ENCODE assay signal across 34 mouse cellular contexts in the genomic region with DNA sequence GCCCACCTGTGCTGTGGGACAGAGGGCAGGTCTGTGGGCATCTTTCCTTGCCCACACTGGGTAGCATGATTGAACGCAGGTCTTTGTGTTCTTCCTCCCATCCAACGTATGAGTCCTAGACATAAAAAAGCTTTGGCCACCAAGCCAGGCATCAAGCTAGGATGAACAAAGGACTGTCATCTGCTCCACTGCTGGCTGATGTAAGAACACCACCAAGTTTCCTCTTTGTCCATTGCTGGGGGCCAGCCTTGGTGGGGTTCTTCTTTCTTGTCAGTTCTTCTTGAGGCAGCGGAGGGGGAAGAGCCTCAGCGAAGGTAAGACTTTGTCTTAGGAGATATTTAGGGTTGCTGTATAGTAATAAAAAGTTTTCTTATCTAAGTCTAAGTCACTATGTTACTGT. TPM values are rescaled to one million over a fixed set of nuclear protein-coding genes. Genes with fewer than 3 reads are reported as not detected.
"Had no signal": no experiment of that assay in that cellular context is flagged by ENCODE, and none has a peak within 500 bp of the region (broad histone marks: within the 10 kb centered on the region; RNA-seq: fewer than 3 reads in every experiment).

No protein-coding gene starts in this region.

- H3K27ac ChIP-seq: heart, embryonic 13.5 days; heart, embryonic 15.5 days; hindbrain, embryonic 10.5 days; hindbrain, embryonic 12.5 days; hindbrain, embryonic 13.5 days; hindbrain, embryonic 14.5 days; hindbrain, embryonic 15.5 days; hindbrain, postnatal 0 days; intestine, embryonic 15.5 days; kidney, embryonic 15.5 days; kidney, postnatal 0 days; layer of hippocampus, adult 2 months; left cerebral cortex, adult 2 months had no signal

- H3K36me3 ChIP-seq: heart, embryonic 12.5 days; heart, embryonic 13.5 days; heart, embryonic 15.5 days; hindbrain, embryonic 10.5 days; hindbrain, embryonic 12.5 days; hindbrain, embryonic 13.5 days; hindbrain, embryonic 15.5 days; intestine, embryonic 15.5 days; kidney, embryonic 15.5 days had no signal

- DNase-seq: heart, postnatal 10 days; heart, postnatal 36 days; heart, postnatal 4 days; kidney, adult 11 months; kidney, adult 18-20 months; kidney, adult 2 months; kidney, adult 8-10 months; kidney, adult 9 months; kidney, postnatal 10 days; kidney, postnatal 14 days; kidney, postnatal 25 days; kidney, postnatal 36 days; kidney, postnatal 4 days; layer of hippocampus, adult 9-11 months; layer of hippocampus, postnatal 36 days had no signal

- H3K4me1 ChIP-seq: heart, embryonic 12.5 days; heart, embryonic 13.5 days; hindbrain, embryonic 12.5 days; intestine, embryonic 15.5 days; kidney, embryonic 15.5 days had no signal

- H3K4me2 ChIP-seq: heart, embryonic 11.5 days; heart, embryonic 12.5 days; heart, embryonic 13.5 days; heart, embryonic 15.5 days; hindbrain, embryonic 12.5 days; hindbrain, embryonic 13.5 days; hindbrain, embryonic 14.5 days; hindbrain, embryonic 15.5 days; intestine, embryonic 15.5 days; kidney, embryonic 15.5 days had no signal

- H3K9me3 ChIP-seq: heart, embryonic 12.5 days; heart, embryonic 13.5 days; heart, embryonic 15.5 days; hindbrain, embryonic 10.5 days; hindbrain, embryonic 12.5 days; hindbrain, embryonic 13.5 days; hindbrain, embryonic 15.5 days; intestine, embryonic 15.5 days; kidney, embryonic 15.5 days had no signal

- ATAC-seq: hindbrain, embryonic 16.5 days; hindbrain, postnatal 0 days; inflammation-experienced regulatory T-cells, adult 6 months; intestine, embryonic 15.5 days; intestine, embryonic 16.5 days; intestine, postnatal 0 days had no signal

- H3K4me3 ChIP-seq: heart, embryonic 12.5 days; heart, embryonic 13.5 days; heart, embryonic 15.5 days; hindbrain, embryonic 10.5 days; hindbrain, embryonic 12.5 days; hindbrain, embryonic 13.5 days; hindbrain, embryonic 15.5 days; intestine, embryonic 15.5 days; kidney, embryonic 15.5 days; layer of hippocampus, adult 2 months; left cerebral cortex, adult 2 months had no signal

- H3K27me3 ChIP-seq: hindbrain, embryonic 12.5 days; hindbrain, embryonic 15.5 days; intestine, embryonic 15.5 days had no signal

RNA-seq across cellular contexts. Expression of gene Dnah1, which starts 7.3 kb away (rescaled TPM):
- polyA plus RNA-seq: inflammation-experienced regulatory T-cells, adult 6 months had no signal
